Mouse (Mus musculus) spleen, adult 2 months (tissue): ENCODE measurements around the gene Myh9. TPM values are rescaled to one million over a fixed set of nuclear protein-coding genes. Genes with fewer than 3 reads are reported as not detected.
A peak's percentile ranks its signal among the peaks of the same experiment; 100 is the strongest.

ENCODE experiments used
- DNase-seq, 2 experiments: peaks; one replicate each; pipeline versions ENCODE4 v3.0.0 to v3.0.0-alpha.2; 2012 to 2021; ENCODE audit warnings: low spot score in 2 of 2, low read depth in 1 of 2
- H3K27ac ChIP-seq: fragments of 200-500 bp; 2 replicates; pipeline ENCODE4 v1.5.1; 2012; ENCODE audit warnings: low read length, inconsistent platforms; ENCODE audit not compliant: insufficient read depth
- H3K27me3 ChIP-seq: fragments of 200-500 bp; 2 replicates; pipeline ENCODE4 v1.6.1; 2012; ENCODE audit warnings: mild to moderate bottlenecking, moderate library complexity, low read length, inconsistent platforms; ENCODE audit not compliant: control insufficient read depth, insufficient read depth
- H3K36me3 ChIP-seq: fragments of 200-500 bp; 2 replicates; pipeline ENCODE4 v1.6.1; 2012; ENCODE audit warnings: mild to moderate bottlenecking, low read length, inconsistent platforms; ENCODE audit not compliant: control insufficient read depth, insufficient read depth
- H3K4me1 ChIP-seq: fragments of 200-500 bp; 2 replicates; pipeline ENCODE4 v1.6.1; 2011; ENCODE audit warnings: inconsistent platforms; ENCODE audit not compliant: control insufficient read depth, insufficient read depth, insufficient read length
- H3K4me3 ChIP-seq: fragments of 200-500 bp; 2 replicates; pipeline ENCODE4 v1.5.1; 2011; ENCODE audit warnings: mild to moderate bottlenecking, inconsistent platforms; ENCODE audit not compliant: insufficient read depth, insufficient read length; ENCODE audit errors: extremely low read depth
- CTCF ChIP-seq: fragments of 200-500 bp; IDR thresholded peaks from 2 replicates; pipeline ENCODE4 v1.5.1; 2011; ENCODE audit warnings: mild to moderate bottlenecking, inconsistent platforms; ENCODE audit not compliant: insufficient read depth, insufficient read length, insufficient replicate concordance; ENCODE audit errors: extremely low read depth
- POLR2A ChIP-seq: fragments of 200-500 bp; IDR thresholded peaks from 2 replicates; pipeline ENCODE4 v1.6.1; 2011; ENCODE audit warnings: low read depth, low read length, inconsistent platforms
- WGBS: fragments of 180-500 bp; shearing (Covaris S2); methylation state at CpG from one replicate; pipeline ENCODE4 v1.1.7; 2018; 5-methylcytosine and 5-hydroxymethylcytosine counted together
- polyA plus RNA-seq: library from polyadenylated mRNA; depleted of rRNA; stranded (reverse); fragments of >200 nt; gene quantifications from 2 replicates; pipeline ENCODE4 v1.2.3, GENCODE M21; 2012

The Myh9 gene
- polyA plus RNA-seq, 1 experiment = 138 TPM

DNA sequence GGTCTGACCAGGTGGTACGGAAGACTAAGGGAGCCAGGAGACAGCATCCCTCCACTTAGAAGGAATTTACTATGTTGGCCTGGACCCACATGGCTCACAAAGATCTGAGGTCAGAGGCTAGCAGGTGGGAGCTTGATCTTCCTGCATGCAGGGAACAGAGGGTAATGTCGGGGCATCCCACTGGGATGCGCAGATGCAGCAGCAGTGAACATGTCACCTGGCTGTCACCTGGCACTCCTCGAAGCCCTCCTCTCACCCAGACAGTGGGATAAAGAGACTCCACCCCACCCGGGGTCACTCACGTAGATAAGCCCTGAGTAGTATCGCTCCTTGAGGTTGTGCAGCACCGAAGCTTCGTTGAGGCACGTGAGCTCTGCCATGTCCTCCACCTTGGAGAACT is 29.4 kb downstream of the Myh9 start:
- Histone ChIP-seq H3K36me3 (peaks cover 43% of the 10 kb centered on the region), H3K4me1 (peaks cover 34% of the 10 kb centered on the region), H3K4me3 (no peak overlapping the region), H3K27ac (no peak overlapping the region), H3K27me3 (no peaks in the 10 kb centered on the region)
- 90% methylated on average over 10 of the region's 10 CpGs for WGBS
- DNase-seq = no peak
- no peak for TF ChIP-seq CTCF
- no peak for TF ChIP-seq POLR2A

DNA sequence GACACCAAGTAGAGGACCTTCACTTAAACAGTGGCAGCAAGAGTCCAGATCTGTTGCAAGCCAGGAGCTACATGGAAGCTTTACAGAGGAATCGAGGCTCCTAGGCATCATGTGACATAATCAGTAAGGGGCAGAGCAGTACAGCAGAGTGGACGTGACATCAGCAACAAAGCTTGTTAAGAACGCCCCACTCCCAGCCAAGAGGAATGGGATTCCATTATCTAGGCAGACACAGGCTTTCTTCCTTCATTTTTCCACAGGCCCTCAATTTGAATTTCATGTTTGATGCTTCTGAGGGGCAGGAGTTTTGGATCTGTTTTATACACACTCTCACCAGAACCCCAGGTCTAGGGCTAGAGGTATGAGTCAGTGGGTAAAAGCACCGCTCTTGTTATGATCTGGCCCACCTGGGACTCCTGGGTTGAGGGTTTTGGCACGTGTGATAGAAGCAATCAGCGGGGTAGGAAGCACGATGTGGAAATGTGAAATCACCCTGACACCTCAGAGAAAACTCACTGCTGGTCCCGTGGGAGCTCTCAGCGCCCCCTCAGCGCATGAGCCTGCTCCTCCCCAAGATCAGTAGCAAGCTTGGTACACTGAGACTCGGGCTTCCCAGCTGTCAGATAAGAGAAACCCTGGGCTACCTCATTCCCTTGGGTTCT is 30.7 kb downstream of the Myh9 start:
- Histone ChIP-seq H3K4me1 (peaks cover 29% of the 10 kb centered on the region), H3K27ac (peak overlapping the region; percentile 44), H3K36me3 (peaks cover 53% of the 10 kb centered on the region), H3K27me3 (no peaks in the 10 kb centered on the region), H3K4me3 (no peak overlapping the region)
- TF ChIP-seq CTCF = no peak
- no peak for DNase-seq
- 52% methylated on average over 11 of the region's 11 CpGs for WGBS

DNA sequence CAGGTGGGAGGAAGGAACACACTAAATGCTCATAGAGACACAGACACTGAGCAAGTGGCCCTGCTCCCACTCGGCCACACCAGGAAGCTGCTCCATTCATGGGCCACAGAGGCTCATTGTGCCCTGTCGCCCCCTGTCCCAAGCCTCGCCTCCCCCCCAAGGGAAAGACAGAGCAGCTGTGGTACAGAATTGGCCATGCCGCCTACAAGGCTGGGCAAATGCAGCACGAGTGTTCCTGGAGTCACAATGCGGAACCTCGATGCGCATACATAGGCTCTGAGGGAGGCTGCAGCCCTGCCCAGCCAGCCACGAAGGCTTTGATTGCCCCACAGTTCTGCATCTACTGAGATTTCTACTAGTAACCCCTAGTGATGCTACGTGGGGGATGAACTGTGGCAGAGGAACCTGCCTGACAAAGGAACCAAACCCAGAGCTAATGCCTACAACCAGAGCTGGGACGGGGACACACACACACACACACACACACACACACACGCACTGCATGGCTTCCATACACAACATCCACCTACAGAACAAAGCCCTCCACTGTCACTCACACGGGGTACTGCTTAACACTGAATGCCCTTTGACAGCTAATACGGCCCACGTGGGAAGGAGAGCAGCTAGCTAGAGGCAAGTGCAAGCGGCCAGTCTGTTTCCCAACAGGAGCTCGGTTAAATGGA is 31.4 kb downstream of the Myh9 start:
- peak overlapping the region; percentile 44 for H3K27ac ChIP-seq
- H3K4me3 ChIP-seq = no peak overlapping the region
- TF ChIP-seq POLR2A = no peak
- no peak for TF ChIP-seq CTCF
- H3K36me3 ChIP-seq = peaks cover 58% of the 10 kb centered on the region
- no peak for DNase-seq
- 71% methylated on average over 17 of the region's 17 CpGs for WGBS
- peaks cover 30% of the 10 kb centered on the region; the same call in 1 of the 2 replicates for H3K4me1 ChIP-seq
- H3K27me3 ChIP-seq = no peaks in the 10 kb centered on the region

DNA sequence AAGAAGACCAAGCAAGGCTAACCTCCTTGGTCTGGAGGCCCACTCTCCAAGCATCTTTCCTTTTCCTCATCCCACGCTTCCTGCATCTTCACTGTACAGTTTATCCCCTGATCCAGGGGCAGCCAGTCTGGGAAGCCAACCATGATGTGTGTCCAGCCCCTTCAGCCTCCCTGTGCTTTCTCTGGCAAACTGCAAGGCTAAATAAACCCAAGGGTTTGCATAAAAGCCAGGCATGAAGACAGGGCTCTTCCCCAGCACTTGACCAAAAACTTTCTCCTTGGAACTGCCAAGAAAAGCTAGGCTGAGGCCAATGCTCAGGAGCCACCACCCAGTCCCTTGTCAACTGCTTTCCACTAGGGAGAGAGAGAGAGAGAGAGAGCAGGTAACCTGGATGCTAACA is 32.5 kb downstream of the Myh9 start:
- peaks cover 33% of the 10 kb centered on the region; the same call in 1 of the 2 replicates for H3K4me1 ChIP-seq
- H3K36me3 ChIP-seq = peaks cover 68% of the 10 kb centered on the region

DNA sequence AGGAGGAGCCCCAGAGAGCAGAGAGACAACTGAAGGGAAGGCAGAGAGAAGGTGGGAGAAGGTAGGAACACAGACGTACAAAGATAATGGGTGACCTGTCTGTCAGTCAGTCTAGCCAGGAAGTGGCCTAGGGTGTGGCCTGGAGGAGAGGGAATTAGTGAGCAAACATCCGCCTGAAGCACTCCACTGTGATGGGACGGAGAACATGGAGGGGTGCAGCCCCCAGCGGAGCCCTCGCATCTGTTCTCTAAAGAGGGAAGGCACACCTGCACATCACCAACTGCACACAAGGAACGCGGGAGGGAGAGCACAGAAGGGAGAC is 34.8 kb downstream of the Myh9 start:
- H3K4me3 ChIP-seq = no peak overlapping the region
- peak overlapping the region; percentile 82 for H3K27ac ChIP-seq
- 59% methylated on average over 7 of the region's 7 CpGs for WGBS
- DNase-seq = no peak
- H3K27me3 ChIP-seq = no peaks in the 10 kb centered on the region
- H3K4me1 ChIP-seq = peaks cover 44% of the 10 kb centered on the region; the same call in 1 of the 2 replicates
- TF ChIP-seq CTCF (no peak), POLR2A (no peak)
- peaks cover 71% of the 10 kb centered on the region for H3K36me3 ChIP-seq

More for the DNA sequence above, 32.5 kb downstream of the Myh9 start:
- Histone ChIP-seq H3K4me3 (no peak overlapping the region), H3K27me3 (no peaks in the 10 kb centered on the region), H3K27ac (no peak overlapping the region)
- 93% methylated on average over 1 of the region's 1 CpGs for WGBS
- DNase-seq = no peak
- no peak for TF ChIP-seq CTCF
- TF ChIP-seq POLR2A = no peak

DNA sequence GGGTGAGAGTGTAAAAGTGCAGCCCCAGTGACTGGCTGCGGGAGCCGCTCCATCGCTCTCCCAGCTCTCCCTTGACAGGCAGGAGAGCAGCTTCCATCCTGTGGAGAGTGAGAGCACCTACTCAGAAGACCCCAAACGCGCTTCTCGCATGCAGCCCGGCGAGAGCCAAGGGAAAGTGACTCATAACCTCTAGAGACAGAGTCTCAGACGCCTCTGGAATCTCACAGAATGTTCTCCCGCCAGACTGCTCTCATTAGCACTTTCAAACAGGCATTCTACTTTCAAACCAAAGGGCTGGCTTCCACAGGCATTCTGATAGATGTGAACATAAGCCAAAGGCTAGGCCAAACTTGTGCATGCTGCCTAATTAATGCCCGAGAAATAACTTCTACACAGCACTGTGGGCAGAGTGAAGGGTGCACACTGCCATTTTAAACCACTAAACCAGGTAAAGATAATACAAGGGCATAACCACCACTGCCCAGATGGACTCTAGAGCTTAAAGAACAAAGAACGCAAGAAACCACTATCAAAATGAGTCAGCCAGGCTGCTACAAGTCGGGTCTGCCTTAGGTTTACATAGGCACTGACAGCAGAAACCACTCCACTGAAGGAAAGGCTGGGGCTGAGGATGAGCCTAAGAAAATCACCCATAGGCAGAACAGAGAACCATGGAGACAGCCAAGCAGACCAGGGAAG is 35.3 kb downstream of the Myh9 start:
- WGBS = 74% methylated on average over 13 of the region's 13 CpGs
- Histone ChIP-seq H3K27me3 (no peaks in the 10 kb centered on the region), H3K36me3 (peaks cover 71% of the 10 kb centered on the region), H3K27ac (peak overlapping the region; percentile 82), H3K4me3 (no peak overlapping the region), H3K4me1 (peaks cover 48% of the 10 kb centered on the region; the same call in 1 of the 2 replicates)
- TF ChIP-seq CTCF (no peak), POLR2A (no peak)
- DNase-seq = no peak
